Mouse (Mus musculus) embryonic facial prominence, embryonic 12.5 days (tissue): ENCODE data around the gene Slc48a1. TPM values are rescaled to one million over a fixed set of nuclear protein-coding genes. Genes with fewer than 3 reads are reported as not detected.

ENCODE experiments used
- ATAC-seq: fragments of 200-750 bp; cut with Nextera tagmentation; 2 replicates; pipeline ENCODE4 v1.8.0; 2017; ENCODE audit not compliant: insufficient number of reproducible peaks, insufficient read depth, low FRiP score, low TSS enrichment
- H3K27ac ChIP-seq: fragments of 300-500 bp; sonication (generic); 2 replicates; pipeline ENCODE4 v1.5.1; 2016; ENCODE audit warnings: mild to moderate bottlenecking
- H3K27me3 ChIP-seq: fragments of 300-500 bp; sonication (generic); 2 replicates; pipeline ENCODE4 v1.6.1; 2016; ENCODE audit warnings: mild to moderate bottlenecking, moderate library complexity
- H3K36me3 ChIP-seq: fragments of 300-500 bp; sonication (generic); 2 replicates; pipeline ENCODE4 v1.6.1; 2016; ENCODE audit warnings: mild to moderate bottlenecking
- H3K4me1 ChIP-seq: fragments of 300-500 bp; sonication (generic); 2 replicates; pipeline ENCODE4 v1.6.1; 2016
- H3K4me2 ChIP-seq: fragments of 300-500 bp; sonication (generic); replicated peaks from 2 replicates; pipeline ENCODE4 v1.6.1; 2016; ENCODE audit warnings: mild to moderate bottlenecking, moderate library complexity
- H3K4me3 ChIP-seq: fragments of 300-500 bp; sonication (generic); 2 replicates; pipeline ENCODE4 v1.5.1; 2016; ENCODE audit warnings: mild to moderate bottlenecking
- H3K9ac ChIP-seq: fragments of 300-500 bp; sonication (generic); 2 replicates; pipeline ENCODE4 v1.6.1; 2016; ENCODE audit warnings: mild to moderate bottlenecking, moderate library complexity
- H3K9me3 ChIP-seq: fragments of 300-500 bp; sonication (generic); 2 replicates; pipeline ENCODE4 v1.6.1; 2016; ENCODE audit warnings: mild to moderate bottlenecking, moderate library complexity
- WGBS: fragments of 180-500 bp; shearing (Covaris S2); methylation state at CpG from one replicate; pipeline ENCODE4 v1.1.7; 2016; 5-methylcytosine and 5-hydroxymethylcytosine counted together
- polyA plus RNA-seq: library from polyadenylated mRNA; unstranded; fragments of >200 nt; fragmentation: Nextera tagmentation; extraction: Ambion mirVana; gene quantifications from 2 replicates; pipeline ENCODE4 v1.2.1, GENCODE M21; 2016

The Slc48a1 gene
- polyA plus RNA-seq, 1 experiment from 2014 or later = 32.6 TPM

GRCm38 (mm10) chr15:97823479-97823878, 45.2 kb downstream of the Slc48a1 start:
- Histone ChIP-seq H3K27ac (no peak overlapping the region), H3K9me3 (no peaks in the 10 kb centered on the region), H3K4me2 (no peak overlapping the region), H3K36me3 (peaks cover 15% of the 10 kb centered on the region), H3K4me3 (no peak overlapping the region), H3K27me3 (no peaks in the 10 kb centered on the region), H3K9ac (no peak overlapping the region), H3K4me1 (peaks cover 68% of the 10 kb centered on the region)
- ATAC-seq = no peak
- 87% methylated on average over 12 of the region's 12 CpGs for WGBS

GRCm38 (mm10) chr15:97824042-97824441, 45.7 kb downstream of the Slc48a1 start:
- no peak for ATAC-seq
- Histone ChIP-seq H3K9me3 (no peaks in the 10 kb centered on the region), H3K4me3 (no peak overlapping the region), H3K36me3 (peaks cover 15% of the 10 kb centered on the region), H3K4me2 (no peak overlapping the region), H3K9ac (no peak overlapping the region), H3K27me3 (no peaks in the 10 kb centered on the region), H3K4me1 (peaks cover 73% of the 10 kb centered on the region), H3K27ac (0 out of 2 replicates have a peak overlapping the region, but pooled peaks have one; percentile 30)
- WGBS = 83% methylated on average over 6 of the region's 6 CpGs

- peak; percentile 11; the same call in 1 of the 2 replicates for ATAC-seq
- H3K9ac ChIP-seq = peak overlapping the region; percentile 16
- H3K36me3 ChIP-seq = peaks cover 13% of the 10 kb centered on the region
- H3K27ac ChIP-seq = peak overlapping the region; percentile 80
- 7% methylated on average over 29 of the region's 29 CpGs for WGBS
- H3K4me3 ChIP-seq = peak overlapping the region; percentile 19
- peak overlapping the region; percentile 48 for H3K4me2 ChIP-seq
- no peaks in the 10 kb centered on the region for H3K27me3 ChIP-seq
- H3K4me1 ChIP-seq = peaks cover 86% of the 10 kb centered on the region
- no peaks in the 10 kb centered on the region for H3K9me3 ChIP-seq
These were observed 47.0 kb downstream of the Slc48a1 start for GRCm38 (mm10) chr15:97825071-97825940.

- H3K4me2 ChIP-seq = peak overlapping the region; percentile 48
- H3K27me3 ChIP-seq = no peaks in the 10 kb centered on the region
- no peak overlapping the region for H3K4me3 ChIP-seq
- H3K9ac ChIP-seq = peak overlapping the region; percentile 16; the same call in 1 of the 2 replicates
- WGBS = 47% methylated on average over 12 of the region's 12 CpGs
- H3K36me3 ChIP-seq = peaks cover 8% of the 10 kb centered on the region
- no peaks in the 10 kb centered on the region for H3K9me3 ChIP-seq
- H3K4me1 ChIP-seq = peaks cover 84% of the 10 kb centered on the region
- peak overlapping the region; percentile 80; the same call in 1 of the 2 replicates for H3K27ac ChIP-seq
- ATAC-seq = no peak
These were observed 47.7 kb downstream of the Slc48a1 start for GRCm38 (mm10) chr15:97825941-97826587.

GRCm38 (mm10) chr15:97826588-97827261, 48.4 kb downstream of the Slc48a1 start:
- H3K4me1 ChIP-seq = peaks cover 78% of the 10 kb centered on the region
- no peaks in the 10 kb centered on the region for H3K9me3 ChIP-seq
- H3K9ac ChIP-seq = no peak overlapping the region

GRCm38 (mm10) chr15:97827401-97827800, 49.1 kb downstream of the Slc48a1 start:
- peaks cover 8% of the 10 kb centered on the region for H3K36me3 ChIP-seq
- no peak overlapping the region for H3K4me3 ChIP-seq
- no peaks in the 10 kb centered on the region for H3K9me3 ChIP-seq
- no peak overlapping the region for H3K27ac ChIP-seq
- peaks cover 76% of the 10 kb centered on the region for H3K4me1 ChIP-seq
- WGBS = 79% methylated on average over 8 of the region's 8 CpGs
- no peak overlapping the region for H3K9ac ChIP-seq
- no peaks in the 10 kb centered on the region for H3K27me3 ChIP-seq
- no peak overlapping the region for H3K4me2 ChIP-seq
- no peak for ATAC-seq

More at GRCm38 (mm10) chr15:97826588-97827261, 48.4 kb downstream of the Slc48a1 start:
- 60% methylated on average over 5 of the region's 5 CpGs for WGBS
- H3K27ac ChIP-seq = no peak overlapping the region
- no peak for ATAC-seq
- no peaks in the 10 kb centered on the region for H3K27me3 ChIP-seq
- H3K4me2 ChIP-seq = no peak overlapping the region
- H3K4me3 ChIP-seq = no peak overlapping the region
- H3K36me3 ChIP-seq = peaks cover 8% of the 10 kb centered on the region

GRCm38 (mm10) chr15:97828221-97828842, 50.0 kb downstream of the Slc48a1 start:
- no peak for ATAC-seq
- no peaks in the 10 kb centered on the region for H3K27me3 ChIP-seq
- peaks cover 71% of the 10 kb centered on the region for H3K4me1 ChIP-seq
- H3K9me3 ChIP-seq = no peaks in the 10 kb centered on the region
- H3K36me3 ChIP-seq = peaks cover 8% of the 10 kb centered on the region
- peak overlapping the region; percentile 77 for H3K4me2 ChIP-seq
- H3K9ac ChIP-seq = no peak overlapping the region
- H3K4me3 ChIP-seq = no peak overlapping the region
- H3K27ac ChIP-seq = peak overlapping the region; percentile 61
- 40% methylated on average over 6 of the region's 6 CpGs for WGBS

GRCm38 (mm10) chr15:97828901-97829338, 50.6 kb downstream of the Slc48a1 start:
- Histone ChIP-seq H3K27ac (peak overlapping the region; percentile 61), H3K4me1 (peaks cover 68% of the 10 kb centered on the region), H3K36me3 (peaks cover 5% of the 10 kb centered on the region), H3K9me3 (no peaks in the 10 kb centered on the region), H3K4me3 (no peak overlapping the region), H3K9ac (no peak overlapping the region), H3K4me2 (peak overlapping the region; percentile 77), H3K27me3 (no peaks in the 10 kb centered on the region)
- ATAC-seq = no peak
- 42% methylated on average over 5 of the region's 5 CpGs for WGBS

GRCm38 (mm10) chr15:97829432-97829831, 51.1 kb downstream of the Slc48a1 start:
- H3K27ac ChIP-seq = peak overlapping the region; percentile 61
- no peaks in the 10 kb centered on the region for H3K27me3 ChIP-seq
- 0 out of 2 replicates have a peak overlapping the region, but pooled peaks have one; percentile 97 for H3K9ac ChIP-seq

GRCm38 (mm10) chr15:97830253-97830787, 52.0 kb downstream of the Slc48a1 start:
- H3K36me3 ChIP-seq = no peaks in the 10 kb centered on the region

More at GRCm38 (mm10) chr15:97829432-97829831, 51.1 kb downstream of the Slc48a1 start:
- 40% methylated on average over 2 of the region's 2 CpGs for WGBS
- Histone ChIP-seq H3K4me1 (peaks cover 65% of the 10 kb centered on the region), H3K4me2 (peak overlapping the region; percentile 77), H3K36me3 (no peaks in the 10 kb centered on the region), H3K9me3 (no peaks in the 10 kb centered on the region), H3K4me3 (peak overlapping the region; percentile 74; the same call in 1 of the 2 replicates)
- ATAC-seq = no peak

More at GRCm38 (mm10) chr15:97830253-97830787, 52.0 kb downstream of the Slc48a1 start:
- H3K4me3 ChIP-seq = peak overlapping the region; percentile 74
- WGBS = 9% methylated on average over 12 of the region's 12 CpGs
- ATAC-seq = no peak
- H3K9me3 ChIP-seq = no peaks in the 10 kb centered on the region
- no peaks in the 10 kb centered on the region for H3K27me3 ChIP-seq
- H3K4me1 ChIP-seq = peaks cover 56% of the 10 kb centered on the region
- H3K9ac ChIP-seq = peak overlapping the region; percentile 97
- H3K27ac ChIP-seq = peak overlapping the region; percentile 97
- H3K4me2 ChIP-seq = peak overlapping the region; percentile 77
